Mouse (Mus musculus): ENCODE results near the gene Mars. TPM values are rescaled to one million over a fixed set of nuclear protein-coding genes. Genes with fewer than 3 reads are reported as not detected.
A peak's percentile ranks its signal among the peaks of the same experiment; 100 is the strongest.

Mars gene
- polyA plus RNA-seq, 1 experiment from 2014 or later, result 84.0 TPM

GRCm38 (mm10) chr10:127335271-127335670 lies 23.7 kb upstream of the Mars start:
- Histone ChIP-seq H3K9me3 (no peaks in the 10 kb centered on the region), H3K4me2 (no peak overlapping the region), H3K36me3 (no peaks in the 10 kb centered on the region), H3K27ac (replicated peaks) (no peak overlapping the region), H3K9ac (no peak overlapping the region), H3K27me3 (replicated peaks) (peaks cover 76% of the 10 kb centered on the region), H3K4me3 (no peak overlapping the region), H3K4me1 (peaks cover 13% of the 10 kb centered on the region)
- WGBS, result 46% methylated on average over 1 of the region's 1 CpGs
- no peak for ATAC-seq (ENCODE audit: extremely low read depth, insufficient number of reproducible peaks, low FRiP score, low TSS enrichment)

GRCm38 (mm10) chr10:127333152-127333551 lies 21.6 kb upstream of the Mars start:
- Histone ChIP-seq H3K4me3 (no peak overlapping the region), H3K4me2 (no peak overlapping the region), H3K27me3 (replicated peaks) (peaks cover 85% of the 10 kb centered on the region), H3K9me3 (no peaks in the 10 kb centered on the region), H3K27ac (replicated peaks) (no peak overlapping the region), H3K36me3 (no peaks in the 10 kb centered on the region), H3K9ac (no peak overlapping the region), H3K4me1 (0 out of 2 replicates have a peak, but pooled peaks cover 2% of the 10 kb centered on the region)
- WGBS, result 51% methylated on average over 5 of the region's 5 CpGs
- no peak for ATAC-seq (ENCODE audit: extremely low read depth, insufficient number of reproducible peaks, low FRiP score, low TSS enrichment)

GRCm38 (mm10) chr10:127332211-127332874 lies 20.8 kb upstream of the Mars start:
- ATAC-seq (ENCODE audit: extremely low read depth, insufficient number of reproducible peaks, low FRiP score, low TSS enrichment), result no peak
- peak overlapping the region; percentile 18; the same call in 1 of the 2 replicates for H3K4me3 ChIP-seq
- H3K4me1 ChIP-seq, result 0 out of 2 replicates have a peak, but pooled peaks cover 2% of the 10 kb centered on the region
- no peaks in the 10 kb centered on the region for H3K36me3 ChIP-seq
- peak overlapping the region; percentile 65; the same call in 1 of the 2 replicates for H3K9ac ChIP-seq
- no peaks in the 10 kb centered on the region for H3K9me3 ChIP-seq
- no peak overlapping the region for H3K27ac ChIP-seq (replicated peaks)
- peaks cover 85% of the 10 kb centered on the region for H3K27me3 ChIP-seq (replicated peaks)
- WGBS, result 37% methylated on average over 31 of the region's 31 CpGs
- H3K4me2 ChIP-seq, result peak overlapping the region; percentile 55

GRCm38 (mm10) chr10:127330212-127330611 lies 18.6 kb upstream of the Mars start:
- 76% methylated on average over 7 of the region's 7 CpGs for WGBS
- no peaks in the 10 kb centered on the region for H3K36me3 ChIP-seq
- no peak for ATAC-seq (ENCODE audit: extremely low read depth, insufficient number of reproducible peaks, low FRiP score, low TSS enrichment)
- H3K4me1 ChIP-seq, result peaks cover 19% of the 10 kb centered on the region
- H3K4me3 ChIP-seq, result no peak overlapping the region
- no peak overlapping the region for H3K4me2 ChIP-seq
- H3K27ac ChIP-seq (replicated peaks), result no peak overlapping the region
- no peak overlapping the region for H3K9ac ChIP-seq
- H3K27me3 ChIP-seq (replicated peaks), result peaks cover 90% of the 10 kb centered on the region
- no peaks in the 10 kb centered on the region for H3K9me3 ChIP-seq

GRCm38 (mm10) chr10:127327461-127328145 lies 16.0 kb upstream of the Mars start:
- Histone ChIP-seq H3K4me3 (peak overlapping the region; percentile 58; the same call in 1 of the 2 replicates), H3K4me1 (peaks cover 24% of the 10 kb centered on the region), H3K27me3 (replicated peaks) (peaks cover 99% of the 10 kb centered on the region), H3K9ac (no peak overlapping the region), H3K4me2 (no peak overlapping the region), H3K9me3 (no peaks in the 10 kb centered on the region), H3K36me3 (no peaks in the 10 kb centered on the region), H3K27ac (replicated peaks) (no peak overlapping the region)
- 47% methylated on average over 18 of the region's 18 CpGs for WGBS
- no peak for ATAC-seq (ENCODE audit: extremely low read depth, insufficient number of reproducible peaks, low FRiP score, low TSS enrichment)

GRCm38 (mm10) chr10:127326828-127327227 lies 15.2 kb upstream of the Mars start:
- Histone ChIP-seq H3K9me3 (no peaks in the 10 kb centered on the region), H3K27me3 (replicated peaks) (peaks cover 100% of the 10 kb centered on the region), H3K9ac (peak overlapping the region; percentile 73), H3K27ac (replicated peaks) (no peak overlapping the region), H3K4me3 (peak overlapping the region; percentile 58), H3K4me2 (peak overlapping the region; percentile 84), H3K4me1 (peaks cover 24% of the 10 kb centered on the region), H3K36me3 (no peaks in the 10 kb centered on the region)
- no peak for ATAC-seq (ENCODE audit: extremely low read depth, insufficient number of reproducible peaks, low FRiP score, low TSS enrichment)
- 7% methylated on average over 29 of the region's 29 CpGs for WGBS

GRCm38 (mm10) chr10:127326017-127326801 lies 14.6 kb upstream of the Mars start:
- H3K4me3 ChIP-seq, result peak overlapping the region; percentile 58
- H3K9me3 ChIP-seq, result no peaks in the 10 kb centered on the region
- 2% methylated on average over 54 of the region's 54 CpGs for WGBS
- H3K27ac ChIP-seq (replicated peaks), result no peak overlapping the region
- no peak; the same call in 1 of the 2 replicates for ATAC-seq (ENCODE audit: extremely low read depth, insufficient number of reproducible peaks, low FRiP score, low TSS enrichment)
- peaks cover 99% of the 10 kb centered on the region for H3K27me3 ChIP-seq (replicated peaks)
- no peaks in the 10 kb centered on the region for H3K36me3 ChIP-seq
- H3K4me2 ChIP-seq, result peak overlapping the region; percentile 84
- H3K4me1 ChIP-seq, result peaks cover 24% of the 10 kb centered on the region
- H3K9ac ChIP-seq, result peak overlapping the region; percentile 73

GRCm38 (mm10) chr10:127325454-127326016 lies 13.9 kb upstream of the Mars start:
- Histone ChIP-seq H3K4me3 (peak overlapping the region; percentile 58), H3K27me3 (replicated peaks) (peaks cover 98% of the 10 kb centered on the region), H3K27ac (replicated peaks) (no peak overlapping the region), H3K36me3 (no peaks in the 10 kb centered on the region), H3K9me3 (no peaks in the 10 kb centered on the region), H3K4me2 (peak overlapping the region; percentile 84), H3K9ac (peak overlapping the region; percentile 73), H3K4me1 (peaks cover 24% of the 10 kb centered on the region)
- 36% methylated on average over 14 of the region's 14 CpGs for WGBS
- ATAC-seq (ENCODE audit: extremely low read depth, insufficient number of reproducible peaks, low FRiP score, low TSS enrichment), result no peak

GRCm38 (mm10) chr10:127324495-127324894 lies 12.9 kb upstream of the Mars start:
- Histone ChIP-seq H3K4me2 (no peak overlapping the region), H3K36me3 (no peaks in the 10 kb centered on the region), H3K9me3 (no peaks in the 10 kb centered on the region), H3K9ac (no peak overlapping the region), H3K27ac (replicated peaks) (no peak overlapping the region), H3K4me3 (no peak overlapping the region), H3K4me1 (peaks cover 24% of the 10 kb centered on the region), H3K27me3 (replicated peaks) (peaks cover 88% of the 10 kb centered on the region)
- ATAC-seq (ENCODE audit: extremely low read depth, insufficient number of reproducible peaks, low FRiP score, low TSS enrichment), result no peak
- WGBS, result 10% methylated on average over 7 of the region's 7 CpGs

- peaks cover 76% of the 10 kb centered on the region for H3K27me3 ChIP-seq (replicated peaks)
- 0 out of 2 replicates have a peak overlapping the region, but pooled peaks have one; percentile 8 for H3K4me3 ChIP-seq
- ATAC-seq (ENCODE audit: extremely low read depth, insufficient number of reproducible peaks, low FRiP score, low TSS enrichment), result no peak
- no peak overlapping the region for H3K27ac ChIP-seq (replicated peaks)
- no peak overlapping the region for H3K9ac ChIP-seq
- H3K4me1 ChIP-seq, result peaks cover 22% of the 10 kb centered on the region
- no peaks in the 10 kb centered on the region for H3K9me3 ChIP-seq
- no peaks in the 10 kb centered on the region for H3K36me3 ChIP-seq
- H3K4me2 ChIP-seq, result 0 out of 2 replicates have a peak overlapping the region, but pooled peaks have one; percentile 3
- WGBS, result 51% methylated on average over 17 of the region's 17 CpGs
These were observed 11.7 kb upstream of the Mars start for GRCm38 (mm10) chr10:127323131-127323855.
